Mouse (Mus musculus) kidney, embryonic 15.5 days (tissue): Measurements from ENCODE around the gene Tapbp. TPM values are rescaled to one million over a fixed set of nuclear protein-coding genes. Genes with fewer than 3 reads are reported as not detected.

Experiments
- ATAC-seq: fragments of 200-750 bp; cut with Nextera tagmentation; replicated peaks from 2 replicates; pipeline ENCODE4 v1.8.0; 2017; ENCODE audit warnings: moderate TSS enrichment; ENCODE audit not compliant: low FRiP score
- H3K27ac ChIP-seq: fragments of 300-500 bp; sonication (generic); 2 replicates; pipeline ENCODE4 v1.5.1; 2015; ENCODE audit warnings: mild to moderate bottlenecking, inconsistent platforms
- H3K27me3 ChIP-seq: fragments of 300-500 bp; sonication (generic); 2 replicates; pipeline ENCODE4 v1.6.1; 2015; ENCODE audit warnings: inconsistent platforms
- H3K36me3 ChIP-seq: fragments of 300-500 bp; sonication (generic); 2 replicates; pipeline ENCODE4 v1.6.1; 2015; ENCODE audit warnings: inconsistent platforms
- H3K4me1 ChIP-seq: fragments of 300-500 bp; sonication (generic); 2 replicates; pipeline ENCODE4 v1.6.1; 2015; ENCODE audit warnings: inconsistent platforms
- H3K4me2 ChIP-seq: fragments of 300-500 bp; sonication (generic); 2 replicates; pipeline ENCODE4 v1.6.1; 2015; ENCODE audit warnings: moderate library complexity, mild to moderate bottlenecking, inconsistent platforms
- H3K4me3 ChIP-seq: fragments of 300-500 bp; sonication (generic); replicated peaks from 2 replicates; pipeline ENCODE4 v1.5.1; 2015; ENCODE audit warnings: mild to moderate bottlenecking, inconsistent platforms
- H3K9ac ChIP-seq: fragments of 300-500 bp; sonication (generic); 2 replicates; pipeline ENCODE4 v1.6.1; 2015; ENCODE audit warnings: mild to moderate bottlenecking, inconsistent platforms
- H3K9me3 ChIP-seq: fragments of 300-500 bp; sonication (generic); replicated peaks from 2 replicates; pipeline ENCODE4 v1.6.1; 2016; ENCODE audit warnings: inconsistent platforms
- WGBS: fragments of 180-500 bp; shearing (Covaris S2); methylation state at CpG from one replicate; pipeline ENCODE4 v1.1.7; 2015; ENCODE audit warnings: mixed read lengths; 5-methylcytosine and 5-hydroxymethylcytosine counted together
- polyA plus RNA-seq: library from polyadenylated mRNA; unstranded; fragments of >200 nt; fragmentation: Nextera tagmentation; extraction: Ambion mirVana; gene quantifications from 2 replicates; pipeline ENCODE4 v1.2.1, GENCODE M21; 2015

Gene Tapbp
- polyA plus RNA-seq, 1 experiment from 2014 or later, result 35.9 TPM

DNA sequence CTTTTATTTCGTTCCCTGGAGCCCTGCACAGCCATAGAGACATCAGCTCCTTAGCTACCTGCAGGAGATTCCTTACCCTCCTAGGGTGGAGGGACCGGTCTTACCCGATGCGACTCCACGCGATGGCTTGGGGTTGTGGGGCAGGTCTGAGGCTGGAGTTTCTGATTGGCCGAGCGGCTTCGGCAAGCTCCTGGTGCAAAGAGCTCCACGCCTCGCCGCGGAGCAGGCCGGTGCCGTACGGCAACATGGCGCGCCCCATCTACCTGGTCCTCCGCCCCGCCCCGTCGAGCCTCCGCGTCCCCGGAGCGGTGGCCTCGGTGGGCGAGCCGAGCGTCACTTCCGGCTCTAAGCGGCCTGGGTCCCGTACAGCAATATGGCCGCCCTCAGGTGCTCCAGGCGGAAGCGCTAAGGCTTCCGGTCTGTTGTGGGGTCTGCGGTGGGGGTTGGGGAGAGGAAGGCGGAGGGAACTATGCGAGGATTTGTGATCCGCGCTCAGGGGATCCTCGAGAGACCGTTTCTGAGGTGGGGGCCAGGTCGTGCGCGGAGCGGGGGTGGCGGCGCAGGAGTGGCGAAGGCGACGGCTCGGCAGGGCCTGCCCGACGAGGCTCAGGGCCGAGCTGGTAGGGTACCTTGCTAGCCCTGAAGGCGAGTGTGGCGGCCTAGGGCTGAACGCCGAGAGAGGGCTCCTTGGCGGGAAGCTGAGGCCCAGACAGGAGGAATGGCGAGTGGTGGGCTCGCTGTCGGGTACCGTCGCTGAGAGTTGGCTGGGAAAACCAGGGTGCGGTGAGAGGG lies 6.4 kb upstream of the Tapbp start, which contains the start of gene Daxx:
Daxx (plus strand) TSS at position 338 of the 792 bp plus-strand sequence.
- Histone ChIP-seq H3K9ac (peak within 1 kb of the TSS; percentile 77), H3K36me3 (peaks cover 35% of the 10 kb centered on the region), H3K9me3 (no peaks in the 10 kb centered on the region), H3K4me1 (peaks cover 40% of the 10 kb centered on the region), H3K4me3 (peak within 1 kb of the TSS; percentile 66), H3K27me3 (no peaks in the 10 kb centered on the region), H3K27ac (peak within 1 kb of the TSS; percentile 94), H3K4me2 (peak within 1 kb of the TSS; percentile 98)
- WGBS, result under 1% methylated on average over 68 of the region's 68 CpGs
- peak; percentile 96 for ATAC-seq

DNA sequence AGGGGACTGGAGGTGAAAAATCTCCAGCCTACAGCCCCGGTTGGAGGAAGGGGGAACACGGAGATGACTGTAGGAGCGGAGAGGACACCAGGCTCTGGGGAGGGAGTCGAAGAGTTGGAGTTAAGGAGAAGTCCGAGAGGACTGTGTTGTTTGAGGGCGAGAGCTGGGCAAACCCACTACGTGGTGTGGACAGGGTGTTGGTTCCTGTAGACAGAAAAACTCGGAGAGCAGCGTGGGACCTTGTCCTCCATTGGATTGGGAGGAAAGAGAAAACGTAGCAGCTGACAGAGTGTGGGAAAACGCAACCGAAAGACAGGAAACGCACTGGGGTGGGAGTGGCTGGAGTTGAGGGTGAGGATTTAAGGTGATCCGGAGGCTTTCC lies 5.8 kb upstream of the Tapbp start:
- Histone ChIP-seq H3K4me3 (peak overlapping the region; percentile 66), H3K4me2 (peak overlapping the region; percentile 98), H3K4me1 (peaks cover 42% of the 10 kb centered on the region), H3K9me3 (no peaks in the 10 kb centered on the region), H3K36me3 (peaks cover 40% of the 10 kb centered on the region), H3K9ac (peak overlapping the region; percentile 77), H3K27ac (peak overlapping the region; percentile 84), H3K27me3 (no peaks in the 10 kb centered on the region)
- under 1% methylated on average over 14 of the region's 14 CpGs for WGBS
- ATAC-seq, result 0 out of 2 replicates have a peak, but pooled peaks have one; percentile 6

DNA sequence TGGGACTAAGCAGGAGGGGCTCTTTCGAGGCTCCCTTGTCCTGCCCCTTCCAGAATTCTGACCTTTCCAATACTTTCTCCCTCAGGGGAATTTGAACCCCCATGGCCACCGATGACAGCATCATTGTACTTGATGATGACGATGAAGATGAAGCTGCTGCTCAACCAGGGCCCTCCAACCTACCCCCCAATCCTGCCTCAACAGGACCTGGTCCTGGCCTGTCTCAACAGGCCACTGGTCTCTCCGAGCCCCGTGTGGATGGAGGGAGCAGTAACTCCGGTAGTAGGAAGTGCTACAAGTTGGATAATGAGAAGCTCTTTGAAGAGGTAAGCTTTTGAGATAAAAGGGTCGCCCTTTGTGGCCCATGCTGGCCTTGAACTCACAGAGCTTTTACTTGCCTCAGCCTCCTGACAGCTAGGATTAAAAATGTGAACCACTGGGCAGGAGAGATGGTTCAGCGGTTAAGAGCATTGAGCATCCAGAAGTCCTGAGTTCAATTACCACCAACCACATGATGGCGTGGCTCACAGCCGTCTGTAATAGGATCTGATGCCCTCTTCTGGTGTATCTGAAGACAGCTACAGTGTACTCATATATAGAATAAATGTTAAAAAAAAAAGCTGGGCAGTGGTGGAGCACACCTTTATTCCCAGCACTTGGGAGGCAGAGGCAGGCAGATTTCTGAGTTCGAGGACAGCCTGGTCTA lies 5.2 kb upstream of the Tapbp start:
- Histone ChIP-seq H3K27me3 (no peaks in the 10 kb centered on the region), H3K9ac (peak overlapping the region; percentile 77), H3K4me2 (peak overlapping the region; percentile 98), H3K4me3 (peak overlapping the region; percentile 66), H3K9me3 (no peaks in the 10 kb centered on the region), H3K4me1 (peaks cover 48% of the 10 kb centered on the region), H3K27ac (peak overlapping the region; percentile 84), H3K36me3 (peaks cover 45% of the 10 kb centered on the region)
- WGBS, result 41% methylated on average over 11 of the region's 11 CpGs
- no peak for ATAC-seq

- no peak for ATAC-seq
- H3K36me3 ChIP-seq, result peaks cover 45% of the 10 kb centered on the region
- H3K27me3 ChIP-seq, result no peaks in the 10 kb centered on the region
- 62% methylated on average over 31 of the region's 31 CpGs for WGBS
- H3K9me3 ChIP-seq, result no peaks in the 10 kb centered on the region
- H3K9ac ChIP-seq, result 0 out of 2 replicates have a peak overlapping the region, but pooled peaks have one; percentile 5
- H3K4me3 ChIP-seq, result peak overlapping the region; percentile 14
- peak overlapping the region; percentile 98 for H3K4me2 ChIP-seq
- peak overlapping the region; percentile 51 for H3K27ac ChIP-seq
- H3K4me1 ChIP-seq, result peaks cover 49% of the 10 kb centered on the region
These were observed 4.5 kb upstream of the Tapbp start for GRCm38 (mm10) chr17:33911052-33911812.

DNA sequence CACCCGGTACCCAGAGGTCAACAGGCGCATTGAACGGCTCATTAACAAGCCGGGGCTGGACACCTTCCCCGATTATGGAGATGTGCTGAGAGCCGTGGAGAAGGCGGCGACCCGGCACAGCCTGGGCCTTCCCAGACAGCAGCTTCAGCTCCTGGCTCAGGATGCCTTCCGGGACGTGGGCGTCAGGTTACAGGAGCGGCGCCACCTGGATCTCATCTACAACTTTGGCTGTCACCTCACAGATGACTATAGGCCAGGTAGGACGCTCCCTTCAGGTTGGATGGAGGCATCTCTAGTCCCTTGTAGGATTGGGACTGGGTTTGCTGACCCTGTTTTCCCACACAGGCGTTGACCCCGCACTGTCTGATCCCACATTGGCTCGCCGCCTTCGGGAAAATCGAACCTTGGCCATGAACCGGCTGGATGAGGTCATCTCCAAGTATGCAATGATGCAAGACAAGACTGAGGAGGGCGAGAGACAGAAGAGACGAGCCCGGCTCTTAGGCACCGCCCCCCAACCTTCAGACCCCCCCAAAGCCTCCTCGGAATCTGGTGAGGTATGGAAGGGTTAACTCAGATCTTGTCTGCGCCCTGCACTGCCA lies 3.8 kb upstream of the Tapbp start:
- peaks cover 45% of the 10 kb centered on the region for H3K36me3 ChIP-seq
- 49% methylated on average over 28 of the region's 28 CpGs for WGBS
- no peaks in the 10 kb centered on the region for H3K27me3 ChIP-seq
- H3K4me1 ChIP-seq, result peaks cover 55% of the 10 kb centered on the region
- H3K9me3 ChIP-seq, result no peaks in the 10 kb centered on the region
- peak overlapping the region; percentile 51 for H3K27ac ChIP-seq
- H3K4me2 ChIP-seq, result peak overlapping the region; percentile 98
- H3K9ac ChIP-seq, result peak overlapping the region; percentile 5; the same call in 1 of the 2 replicates
- H3K4me3 ChIP-seq, result peak overlapping the region; percentile 14
- no peak for ATAC-seq

- Histone ChIP-seq H3K4me3 (no peak overlapping the region), H3K9me3 (no peaks in the 10 kb centered on the region), H3K27ac (no peak overlapping the region), H3K36me3 (peaks cover 51% of the 10 kb centered on the region), H3K9ac (no peak overlapping the region), H3K4me2 (no peak overlapping the region), H3K4me1 (peaks cover 60% of the 10 kb centered on the region), H3K27me3 (no peaks in the 10 kb centered on the region)
- no peak for ATAC-seq
- 89% methylated on average over 10 of the region's 10 CpGs for WGBS
These were observed 2.4 kb upstream of the Tapbp start for GRCm38 (mm10) chr17:33913264-33913663.

DNA sequence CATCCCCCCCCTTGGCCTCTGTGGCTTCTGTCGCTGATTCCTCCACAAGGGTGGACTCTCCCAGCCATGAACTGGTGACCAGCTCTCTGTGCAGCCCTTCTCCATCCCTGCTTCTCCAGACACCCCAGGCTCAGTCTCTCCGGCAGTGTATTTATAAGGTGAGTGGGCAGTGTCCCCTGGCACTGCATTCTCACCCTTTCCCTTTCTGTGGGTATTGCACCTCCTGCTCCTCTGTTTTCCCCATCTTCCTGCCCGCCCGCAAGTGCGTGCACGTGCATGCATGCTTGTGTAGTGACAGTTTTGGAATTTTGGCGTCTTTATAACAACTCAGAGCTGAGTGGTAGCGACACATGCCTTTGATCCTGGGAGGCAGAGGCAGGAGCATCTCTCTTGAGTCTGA lies 1.8 kb upstream of the Tapbp start:
- no peak for ATAC-seq
- H3K9ac ChIP-seq, result no peak overlapping the region
- no peaks in the 10 kb centered on the region for H3K9me3 ChIP-seq
- peaks cover 54% of the 10 kb centered on the region for H3K36me3 ChIP-seq
- H3K27me3 ChIP-seq, result no peaks in the 10 kb centered on the region
- H3K4me1 ChIP-seq, result peaks cover 63% of the 10 kb centered on the region
- no peak overlapping the region for H3K4me3 ChIP-seq
- no peak overlapping the region for H3K27ac ChIP-seq
- H3K4me2 ChIP-seq, result no peak overlapping the region
- WGBS, result 93% methylated on average over 8 of the region's 8 CpGs

DNA sequence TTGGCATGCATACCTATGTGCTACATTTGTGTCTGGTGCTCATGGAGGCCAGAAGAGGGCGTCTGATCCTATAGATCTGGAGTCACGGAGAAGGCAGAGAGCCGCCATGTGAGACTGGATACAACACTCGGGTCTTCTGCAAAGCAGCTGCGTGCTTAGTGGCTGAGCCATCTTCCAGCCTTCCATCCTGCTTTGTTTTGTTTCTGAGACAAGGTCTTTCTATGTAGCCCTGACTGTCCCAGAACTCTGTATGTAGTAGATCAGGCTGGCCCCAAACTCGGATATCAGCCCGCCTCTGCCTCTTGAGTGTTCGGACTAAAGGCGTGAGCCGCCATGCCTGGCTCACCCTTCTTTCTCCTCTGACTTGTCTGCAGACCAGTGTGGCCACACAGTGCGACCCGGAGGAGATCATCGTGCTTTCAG lies 719 bp upstream of the Tapbp start:
- ATAC-seq, result no peak
- WGBS, result 79% methylated on average over 13 of the region's 13 CpGs
- H3K4me1 ChIP-seq, result peaks cover 72% of the 10 kb centered on the region
- H3K36me3 ChIP-seq, result peaks cover 54% of the 10 kb centered on the region
- H3K9me3 ChIP-seq, result no peaks in the 10 kb centered on the region
- no peak overlapping the region for H3K9ac ChIP-seq
- peak overlapping the region; percentile 64; the same call in 1 of the 2 replicates for H3K4me3 ChIP-seq
- H3K27me3 ChIP-seq, result no peaks in the 10 kb centered on the region
- peak overlapping the region; percentile 62 for H3K4me2 ChIP-seq
- peak overlapping the region; percentile 10; the same call in 1 of the 2 replicates for H3K27ac ChIP-seq

DNA sequence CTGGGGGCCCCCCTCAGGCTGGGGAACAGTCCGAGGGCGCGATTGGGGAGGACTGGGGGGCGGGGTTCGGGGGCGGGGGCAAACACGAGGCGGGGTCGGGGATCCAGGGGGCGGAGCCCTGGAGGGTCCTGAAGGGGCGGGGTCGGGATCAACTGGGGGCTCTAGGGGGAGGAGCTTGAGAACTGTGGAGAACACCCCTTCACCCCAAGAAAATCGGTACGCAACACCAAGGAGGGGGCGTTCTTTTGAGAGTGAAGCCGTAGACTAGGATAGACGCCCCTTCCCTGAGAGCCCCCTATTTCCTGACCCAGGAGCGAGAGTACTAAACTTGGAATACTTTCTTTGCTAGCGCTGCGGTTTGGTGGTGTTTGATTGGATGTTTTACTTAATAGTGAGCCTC lies 595 bp downstream of the Tapbp start:
- Histone ChIP-seq H3K4me1 (peaks cover 71% of the 10 kb centered on the region), H3K27me3 (no peaks in the 10 kb centered on the region), H3K9ac (peak overlapping the region; percentile 57), H3K4me3 (peak overlapping the region; percentile 64), H3K9me3 (no peaks in the 10 kb centered on the region), H3K27ac (peak overlapping the region; percentile 92), H3K4me2 (peak overlapping the region; percentile 62), H3K36me3 (peaks cover 47% of the 10 kb centered on the region)
- peak; percentile 16 for ATAC-seq
- WGBS, result 1% methylated on average over 20 of the region's 20 CpGs

- Histone ChIP-seq H3K27me3 (no peaks in the 10 kb centered on the region), H3K9ac (no peak overlapping the region), H3K36me3 (peaks cover 39% of the 10 kb centered on the region), H3K27ac (peak overlapping the region; percentile 92; the same call in 1 of the 2 replicates), H3K4me2 (peak overlapping the region; percentile 62), H3K4me1 (peaks cover 68% of the 10 kb centered on the region), H3K9me3 (no peaks in the 10 kb centered on the region), H3K4me3 (peak overlapping the region; percentile 64)
- 74% methylated on average over 31 of the region's 31 CpGs for WGBS
- no peak for ATAC-seq
These were observed 1.4 kb downstream of the Tapbp start for GRCm38 (mm10) chr17:33916847-33917655.
